Mouse (Mus musculus): ENCODE results near the gene Zbtb16. TPM values are rescaled to one million over a fixed set of nuclear protein-coding genes. Genes with fewer than 3 reads are reported as not detected.

The Zbtb16 gene
- polyA plus RNA-seq, 1 experiment = not detected

- H3K4me2 ChIP-seq (ENCODE audit: low read depth) = no peak overlapping the region
- no peak overlapping the region for H3K4me3 ChIP-seq
- H3K27me3 ChIP-seq (ENCODE audit: control insufficient read depth, insufficient read depth, insufficient read length) = peaks cover 11% of the 10 kb centered on the region
- no peaks in the 10 kb centered on the region for H3K36me3 ChIP-seq (ENCODE audit: control insufficient read depth, insufficient read depth)
- no peaks in the 10 kb centered on the region for H3K79me2 ChIP-seq (ENCODE audit: control insufficient read depth, insufficient read depth)
- no peak overlapping the region for H3ac ChIP-seq (ENCODE audit: control insufficient read depth, insufficient read length)
- TF ChIP-seq TCF3 (IDR thresholded peaks at IDR 0.05; ENCODE audit: insufficient read length, low read depth) = no peak
- no peak for TF ChIP-seq CEBPB (IDR thresholded peaks at IDR 0.05; ENCODE audit: insufficient read depth, poor library complexity, severe bottlenecking)
- TF ChIP-seq POLR2A (IDR thresholded peaks at IDR 0.05; ENCODE audit: insufficient read length, low read depth) = no peak
- no peak for TF ChIP-seq SRF (IDR thresholded peaks at IDR 0.05; ENCODE audit: control insufficient read depth, insufficient read length, low read depth)
- TF ChIP-seq TCF12 (IDR thresholded peaks at IDR 0.05; ENCODE audit: insufficient read depth, poor library complexity, severe bottlenecking) = no peak
- TF ChIP-seq POLR2AphosphoS2 (IDR thresholded peaks at IDR 0.05; ENCODE audit: insufficient read length, low read depth) = no peak
- TF ChIP-seq REST (IDR thresholded peaks at IDR 0.05; ENCODE audit: insufficient read depth, insufficient read length) = no peak
- no peak for TF ChIP-seq E2F4 (IDR thresholded peaks at IDR 0.05; ENCODE audit: insufficient read depth)
- no peak for TF ChIP-seq MAX (IDR thresholded peaks at IDR 0.05; ENCODE audit: low read depth)
- TF ChIP-seq MYOD1 (IDR thresholded peaks at IDR 0.05; ENCODE audit: control insufficient read depth in 1 of 3, insufficient read length in 2 of 3, low read depth in 2 of 3) = no peak
- no peak for TF ChIP-seq MYOG (IDR thresholded peaks at IDR 0.05; ENCODE audit: control insufficient read depth in 1 of 3, insufficient read depth in 1 of 3, insufficient read length in 2 of 3, low read depth in 2 of 3)
- TF ChIP-seq USF1 (IDR thresholded peaks at IDR 0.05; ENCODE audit: low read depth) = no peak
These were observed 146.4 kb downstream of the Zbtb16 start for GRCm38 (mm10) chr9:48689718-48689980.

- Histone ChIP-seq H3K4me2 (ENCODE audit: low read depth) (no peak overlapping the region), H3ac (ENCODE audit: control insufficient read depth, insufficient read length) (no peak overlapping the region), H3K4me3 (no peak overlapping the region), H3K27me3 (ENCODE audit: control insufficient read depth, insufficient read depth, insufficient read length) (peaks cover 11% of the 10 kb centered on the region), H3K79me2 (ENCODE audit: control insufficient read depth, insufficient read depth) (no peaks in the 10 kb centered on the region), H3K36me3 (ENCODE audit: control insufficient read depth, insufficient read depth) (no peaks in the 10 kb centered on the region)
- no peak for TF ChIP-seq MYOD1 (IDR thresholded peaks at IDR 0.05; ENCODE audit: control insufficient read depth in 1 of 3, insufficient read length in 2 of 3, low read depth in 2 of 3)
- TF ChIP-seq E2F4 (IDR thresholded peaks at IDR 0.05; ENCODE audit: insufficient read depth) = no peak
- TF ChIP-seq MAX (IDR thresholded peaks at IDR 0.05; ENCODE audit: low read depth) = no peak
- no peak for TF ChIP-seq TCF3 (IDR thresholded peaks at IDR 0.05; ENCODE audit: insufficient read length, low read depth)
- TF ChIP-seq SRF (IDR thresholded peaks at IDR 0.05; ENCODE audit: control insufficient read depth, insufficient read length, low read depth) = no peak
- TF ChIP-seq POLR2A (IDR thresholded peaks at IDR 0.05; ENCODE audit: insufficient read length, low read depth) = no peak
- TF ChIP-seq REST (IDR thresholded peaks at IDR 0.05; ENCODE audit: insufficient read depth, insufficient read length) = no peak
- TF ChIP-seq CEBPB (IDR thresholded peaks at IDR 0.05; ENCODE audit: insufficient read depth, poor library complexity, severe bottlenecking) = no peak
- TF ChIP-seq TCF12 (IDR thresholded peaks at IDR 0.05; ENCODE audit: insufficient read depth, poor library complexity, severe bottlenecking) = no peak
- TF ChIP-seq POLR2AphosphoS2 (IDR thresholded peaks at IDR 0.05; ENCODE audit: insufficient read length, low read depth) = no peak
- no peak for TF ChIP-seq USF1 (IDR thresholded peaks at IDR 0.05; ENCODE audit: low read depth)
- no peak for TF ChIP-seq MYOG (IDR thresholded peaks at IDR 0.05; ENCODE audit: control insufficient read depth in 1 of 3, insufficient read depth in 1 of 3, insufficient read length in 2 of 3, low read depth in 2 of 3)
These were observed 146.9 kb downstream of the Zbtb16 start for GRCm38 (mm10) chr9:48688859-48689717.

GRCm38 (mm10) chr9:48687891-48688290 lies 148.1 kb downstream of the Zbtb16 start:
- Histone ChIP-seq H3ac (ENCODE audit: control insufficient read depth, insufficient read length) (no peak overlapping the region), H3K4me3 (no peak overlapping the region), H3K27me3 (ENCODE audit: control insufficient read depth, insufficient read depth, insufficient read length) (peaks cover 6% of the 10 kb centered on the region), H3K4me2 (ENCODE audit: low read depth) (no peak overlapping the region), H3K36me3 (ENCODE audit: control insufficient read depth, insufficient read depth) (no peaks in the 10 kb centered on the region), H3K79me2 (ENCODE audit: control insufficient read depth, insufficient read depth) (no peaks in the 10 kb centered on the region)
- TF ChIP-seq TCF3 (IDR thresholded peaks at IDR 0.05; ENCODE audit: insufficient read length, low read depth) = no peak
- no peak for TF ChIP-seq MYOD1 (IDR thresholded peaks at IDR 0.05; ENCODE audit: control insufficient read depth in 1 of 3, insufficient read length in 2 of 3, low read depth in 2 of 3)
- no peak for TF ChIP-seq POLR2A (IDR thresholded peaks at IDR 0.05; ENCODE audit: insufficient read length, low read depth)
- no peak for TF ChIP-seq POLR2AphosphoS2 (IDR thresholded peaks at IDR 0.05; ENCODE audit: insufficient read length, low read depth)
- TF ChIP-seq SRF (IDR thresholded peaks at IDR 0.05; ENCODE audit: control insufficient read depth, insufficient read length, low read depth) = no peak
- TF ChIP-seq USF1 (IDR thresholded peaks at IDR 0.05; ENCODE audit: low read depth) = no peak
- no peak for TF ChIP-seq MAX (IDR thresholded peaks at IDR 0.05; ENCODE audit: low read depth)
- no peak for TF ChIP-seq E2F4 (IDR thresholded peaks at IDR 0.05; ENCODE audit: insufficient read depth)

- Histone ChIP-seq H3K36me3 (ENCODE audit: control insufficient read depth, insufficient read depth) (no peaks in the 10 kb centered on the region), H3K4me3 (no peak overlapping the region)
These were observed 150.3 kb downstream of the Zbtb16 start for GRCm38 (mm10) chr9:48685721-48686120.

More at GRCm38 (mm10) chr9:48685721-48686120, 150.3 kb downstream of the Zbtb16 start:
- no peak overlapping the region for H3ac ChIP-seq (ENCODE audit: control insufficient read depth, insufficient read length)
- H3K79me2 ChIP-seq (ENCODE audit: control insufficient read depth, insufficient read depth) = no peaks in the 10 kb centered on the region
- no peak for TF ChIP-seq USF1 (IDR thresholded peaks at IDR 0.05; ENCODE audit: low read depth)
- no peak for TF ChIP-seq TCF3 (IDR thresholded peaks at IDR 0.05; ENCODE audit: insufficient read length, low read depth)
- no peak for TF ChIP-seq E2F4 (IDR thresholded peaks at IDR 0.05; ENCODE audit: insufficient read depth)
- TF ChIP-seq CEBPB (IDR thresholded peaks at IDR 0.05; ENCODE audit: insufficient read depth, poor library complexity, severe bottlenecking) = no peak
- no peak for TF ChIP-seq SRF (IDR thresholded peaks at IDR 0.05; ENCODE audit: control insufficient read depth, insufficient read length, low read depth)
- no peak for TF ChIP-seq REST (IDR thresholded peaks at IDR 0.05; ENCODE audit: insufficient read depth, insufficient read length)
- TF ChIP-seq MYOD1 (IDR thresholded peaks at IDR 0.05; ENCODE audit: control insufficient read depth in 1 of 3, insufficient read length in 2 of 3, low read depth in 2 of 3) = no peak
- TF ChIP-seq MYOG (IDR thresholded peaks at IDR 0.05; ENCODE audit: control insufficient read depth in 1 of 3, insufficient read depth in 1 of 3, insufficient read length in 2 of 3, low read depth in 2 of 3) = no peak
- peaks cover 20% of the 10 kb centered on the region for H3K27me3 ChIP-seq (ENCODE audit: control insufficient read depth, insufficient read depth, insufficient read length)
- no peak overlapping the region for H3K4me2 ChIP-seq (ENCODE audit: low read depth)
